Mouse (Mus musculus): ENCODE measurements around the gene Acss2.
"Not testable (repeated sequence)": the region's sequence is repeated elsewhere in the genome, so short reads cannot be mapped to it uniquely, and the experiment has no call there.

Acss2 gene

DNA sequence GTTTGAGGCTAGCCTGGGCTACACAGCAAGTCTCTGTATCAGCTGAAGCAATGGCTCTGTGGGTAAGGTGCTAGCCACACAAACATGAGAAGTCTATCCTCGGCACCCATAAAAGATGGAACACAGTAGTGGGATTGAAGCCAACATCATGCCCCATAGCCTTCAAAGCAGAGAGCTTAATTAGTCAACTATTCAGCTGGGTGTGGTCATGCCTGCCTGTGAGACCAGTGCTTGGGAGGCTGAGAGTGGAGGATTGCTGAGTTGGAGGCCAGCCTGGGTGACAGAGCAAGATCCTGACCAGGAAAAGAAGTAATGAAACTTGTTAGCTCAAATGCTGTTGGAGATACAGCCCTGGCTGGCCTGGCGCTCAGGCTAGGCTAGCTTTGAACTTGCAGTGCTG is 73.1 kb downstream of the Acss2 start:
- no peak for DNase-seq

DNA sequence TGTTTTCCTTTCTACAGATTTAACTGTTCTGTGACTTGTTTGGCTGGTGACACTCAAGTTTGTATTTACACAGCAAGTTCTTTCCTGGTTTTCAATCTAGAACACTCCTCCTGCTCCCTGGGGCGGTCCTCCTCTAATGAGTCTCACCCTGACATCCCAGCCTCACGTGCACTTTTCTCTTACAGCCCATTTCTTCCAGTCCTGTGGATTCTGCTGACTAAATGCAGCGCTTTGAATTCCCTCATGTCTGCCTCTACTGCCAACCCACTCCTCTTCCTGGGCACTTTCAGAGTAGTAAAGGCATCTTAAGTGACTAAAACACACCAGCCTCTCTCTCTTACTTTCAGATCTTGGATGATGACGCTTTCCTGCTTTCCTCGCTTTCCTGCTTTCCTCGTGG is 73.9 kb downstream of the Acss2 start:
- no peak for DNase-seq

- DNase-seq, result peak; percentile 90 to 91
These were observed 74.5 kb downstream of the Acss2 start, which contains the start of gene Gss for GRCm38 (mm10) chr2:155592137-155592853. Gene Gss, minus strand, starts transcription at chr2:155592810.

DNA sequence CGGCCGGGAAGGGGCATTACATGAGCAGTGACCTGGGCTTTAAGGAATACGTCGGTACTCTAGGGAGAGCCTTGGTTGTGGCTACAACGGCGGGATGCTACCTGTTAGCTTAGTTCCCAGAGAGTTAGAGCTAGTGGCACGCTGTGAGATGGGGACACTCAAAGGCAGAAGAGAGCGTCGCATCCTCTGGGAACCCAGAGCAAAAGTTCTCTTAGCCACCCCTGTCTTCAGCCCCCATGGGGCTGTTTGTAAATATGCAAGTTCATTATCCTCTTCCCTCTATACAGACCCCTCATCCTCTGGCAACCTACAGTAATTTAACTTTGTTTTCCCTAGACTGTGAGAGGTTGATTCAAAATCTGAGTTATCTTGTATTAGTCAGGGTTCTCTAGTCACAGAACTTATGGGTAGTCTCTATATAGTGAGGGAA is 75.1 kb downstream of the Acss2 start:
- no peak for DNase-seq

DNA sequence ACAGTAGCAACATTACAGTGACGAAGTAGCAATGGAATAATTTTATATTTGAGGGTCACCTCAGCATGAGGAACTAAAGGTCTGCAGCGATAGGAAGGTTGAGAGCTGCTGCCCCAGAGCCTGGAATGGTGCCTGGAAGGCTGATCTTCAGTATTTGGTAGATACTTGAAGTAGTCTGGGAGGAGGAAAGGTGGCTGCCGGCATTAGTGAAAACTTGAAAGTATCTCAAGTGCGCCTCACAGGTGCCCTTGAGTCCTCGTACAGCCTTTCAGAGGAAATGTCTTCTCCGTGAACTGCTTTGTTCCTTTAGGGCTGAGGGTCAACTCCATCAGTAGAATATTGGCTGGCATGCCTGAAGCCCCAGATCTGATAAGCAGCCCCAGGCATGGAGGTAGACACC is 77.8 kb downstream of the Acss2 start:
- no peak for DNase-seq

DNA sequence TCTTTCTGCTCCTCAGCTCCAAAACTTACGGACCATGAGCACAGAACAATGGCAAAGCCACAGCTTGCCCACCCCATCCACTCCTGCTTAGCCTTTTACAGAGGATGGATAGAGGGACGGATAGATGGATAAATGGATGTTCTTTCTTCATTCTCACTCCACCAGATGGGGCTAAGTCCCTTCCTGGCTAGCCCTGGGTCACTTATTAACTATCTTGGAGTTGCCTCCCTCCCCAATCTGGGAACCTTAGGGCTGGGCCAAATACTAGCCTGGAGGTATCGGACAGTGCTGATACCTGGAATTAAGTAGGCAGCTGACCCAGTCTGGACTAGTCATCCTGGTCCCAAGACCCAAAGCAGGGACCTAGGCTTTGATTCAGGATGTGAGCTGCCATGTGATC is 86.0 kb downstream of the Acss2 start:
- no peak for DNase-seq

DNA sequence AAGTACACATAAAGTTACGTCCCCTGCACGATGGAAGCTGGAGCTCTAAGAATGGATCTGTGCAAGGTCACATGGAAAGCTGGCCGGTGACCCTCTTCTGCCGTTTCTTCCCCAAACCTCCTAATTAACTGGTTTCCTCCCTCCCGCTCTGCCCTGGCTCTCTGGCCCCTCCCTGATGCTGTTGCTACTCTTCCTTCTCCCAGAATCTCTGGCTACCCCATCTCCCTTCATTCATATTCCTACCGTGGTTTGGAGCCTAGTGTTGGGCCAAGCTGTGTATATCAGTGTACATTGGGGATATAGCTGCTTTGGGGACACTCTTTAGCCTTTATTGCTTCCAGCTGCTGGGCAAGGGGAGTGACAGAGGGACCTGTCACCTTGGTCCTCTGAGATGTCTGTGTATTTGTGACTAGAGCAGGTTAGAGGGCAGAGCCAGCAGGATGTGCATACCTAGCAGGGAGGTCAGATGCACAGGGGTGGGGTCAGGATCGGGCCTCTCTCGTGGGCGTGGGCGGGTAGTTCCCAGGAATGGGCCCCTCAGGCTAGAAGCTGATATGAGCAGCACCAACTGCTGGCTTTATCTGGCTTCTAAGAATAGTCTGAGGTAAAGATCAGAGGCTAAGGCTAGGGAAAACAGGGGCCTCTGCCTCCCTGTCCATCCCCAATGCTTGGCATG is 87.0 kb downstream of the Acss2 start:
- no peak for DNase-seq

GRCm38 (mm10) chr2:155605236-155605589 is 87.5 kb downstream of the Acss2 start:
- DNase-seq, result not testable (repeated sequence)

DNA sequence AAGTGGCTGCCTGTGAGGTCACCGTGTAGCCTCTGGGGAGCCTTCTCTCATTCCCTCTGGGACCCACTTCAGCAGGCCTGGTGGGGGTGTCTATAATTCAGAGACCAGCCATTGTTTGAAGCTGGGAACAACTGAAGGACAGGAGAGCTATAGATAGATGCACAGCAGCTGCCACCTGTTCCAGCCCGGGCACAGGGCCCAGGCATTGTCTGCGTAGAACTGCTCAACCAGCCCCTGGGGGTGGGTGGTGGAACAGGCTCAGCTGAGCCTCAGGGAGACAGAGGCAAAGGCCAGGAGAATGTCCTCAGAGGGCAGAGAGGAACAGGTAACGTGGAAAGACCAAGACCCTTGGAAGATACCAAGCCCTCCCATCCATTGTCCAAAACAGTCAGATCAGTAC is 88.6 kb downstream of the Acss2 start:
- no peak for DNase-seq

GRCm38 (mm10) chr2:155610978-155611377 is 93.2 kb downstream of the Acss2 start, which contains the start of gene Myh7b:
Gene Myh7b, plus strand, starts transcription at chr2:155611212.
- DNase-seq, result no peak

DNA sequence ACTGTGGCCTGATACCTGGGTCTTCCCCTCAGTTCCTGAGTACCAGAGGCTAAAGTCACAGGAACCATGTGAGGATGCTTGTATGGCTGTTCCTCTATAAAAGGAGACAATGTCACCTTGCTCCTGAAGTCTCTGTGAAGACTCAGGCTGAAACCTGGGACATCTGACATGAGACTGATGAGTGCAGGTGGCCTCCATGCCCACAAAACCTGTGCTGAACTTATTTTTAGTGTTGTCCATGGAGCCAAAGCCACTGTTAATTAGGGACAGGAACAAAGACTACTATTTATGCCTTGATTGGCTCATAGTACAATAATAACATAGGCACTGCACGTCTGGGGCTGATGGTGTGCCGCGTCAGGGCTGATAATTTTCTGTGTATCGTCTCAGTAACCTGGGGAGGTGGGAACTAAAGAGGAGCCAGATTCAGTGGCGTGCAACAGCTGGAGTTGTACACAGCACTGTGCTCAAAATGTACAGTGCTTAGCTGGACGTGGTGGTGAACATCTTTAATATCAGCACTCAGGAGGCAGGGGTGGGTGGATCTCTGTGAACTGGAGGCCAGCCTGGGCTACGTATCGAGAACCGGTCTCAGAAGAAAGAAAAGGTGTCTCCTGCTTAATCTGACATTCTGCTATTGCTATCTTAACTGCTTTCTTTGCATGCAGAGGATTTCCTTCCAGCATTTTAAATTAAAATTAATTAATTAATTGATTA is 94.2 kb downstream of the Acss2 start:
- DNase-seq, result no peak

GRCm38 (mm10) chr2:155613326-155613755 is 95.6 kb downstream of the Acss2 start:
- no peak for DNase-seq

GRCm38 (mm10) chr2:155613953-155614352 is 96.2 kb downstream of the Acss2 start:
- DNase-seq, result no peak

- no peak for DNase-seq
These were observed 99.2 kb downstream of the Acss2 start for GRCm38 (mm10) chr2:155616971-155617370.

GRCm38 (mm10) chr2:155619817-155620216 is 102.1 kb downstream of the Acss2 start:
- peak; percentile 68 to 70 for DNase-seq

GRCm38 (mm10) chr2:155622606-155623005 is 104.9 kb downstream of the Acss2 start:
- DNase-seq, result no peak

- DNase-seq, result no peak
These were observed 106.2 kb downstream of the Acss2 start for GRCm38 (mm10) chr2:155623996-155624395.

DNA sequence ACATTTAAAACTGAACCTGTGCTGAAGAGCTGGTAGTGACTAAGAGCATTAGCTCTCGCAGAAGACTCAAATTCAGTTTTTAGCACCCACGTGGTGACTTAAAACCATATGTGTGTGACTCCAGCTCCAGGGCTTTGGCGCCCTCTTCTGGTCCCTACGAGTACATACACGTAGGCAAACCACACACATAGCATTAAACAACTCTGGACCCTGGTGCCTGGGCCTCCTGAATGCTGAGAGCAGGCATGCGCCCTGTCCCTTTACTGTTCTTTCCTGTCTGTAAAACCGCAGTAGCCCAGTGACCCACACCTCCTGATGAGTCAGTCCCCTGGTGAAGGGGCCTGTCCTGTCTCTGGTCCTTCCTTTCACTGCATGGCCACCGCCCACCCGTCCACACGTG is 107.0 kb downstream of the Acss2 start:
- no peak for DNase-seq

DNA sequence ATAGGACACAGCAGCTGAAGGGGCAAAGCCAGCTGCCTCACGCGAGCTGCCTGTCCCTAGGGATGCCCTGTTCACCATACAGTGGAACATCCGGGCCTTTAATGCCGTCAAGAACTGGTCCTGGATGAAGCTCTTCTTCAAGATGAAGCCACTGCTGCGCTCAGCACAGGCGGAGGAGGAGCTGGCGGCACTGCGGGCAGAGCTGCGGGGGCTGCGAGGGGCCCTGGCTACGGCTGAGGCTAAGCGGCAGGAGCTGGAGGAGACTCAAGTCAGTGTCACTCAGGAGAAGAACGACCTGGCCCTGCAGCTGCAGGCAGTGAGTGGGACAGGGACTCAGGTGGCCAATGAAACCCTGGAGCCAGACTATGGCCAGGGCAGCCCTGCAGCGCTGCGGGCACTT is 108.5 kb downstream of the Acss2 start:
- DNase-seq, result no peak

DNA sequence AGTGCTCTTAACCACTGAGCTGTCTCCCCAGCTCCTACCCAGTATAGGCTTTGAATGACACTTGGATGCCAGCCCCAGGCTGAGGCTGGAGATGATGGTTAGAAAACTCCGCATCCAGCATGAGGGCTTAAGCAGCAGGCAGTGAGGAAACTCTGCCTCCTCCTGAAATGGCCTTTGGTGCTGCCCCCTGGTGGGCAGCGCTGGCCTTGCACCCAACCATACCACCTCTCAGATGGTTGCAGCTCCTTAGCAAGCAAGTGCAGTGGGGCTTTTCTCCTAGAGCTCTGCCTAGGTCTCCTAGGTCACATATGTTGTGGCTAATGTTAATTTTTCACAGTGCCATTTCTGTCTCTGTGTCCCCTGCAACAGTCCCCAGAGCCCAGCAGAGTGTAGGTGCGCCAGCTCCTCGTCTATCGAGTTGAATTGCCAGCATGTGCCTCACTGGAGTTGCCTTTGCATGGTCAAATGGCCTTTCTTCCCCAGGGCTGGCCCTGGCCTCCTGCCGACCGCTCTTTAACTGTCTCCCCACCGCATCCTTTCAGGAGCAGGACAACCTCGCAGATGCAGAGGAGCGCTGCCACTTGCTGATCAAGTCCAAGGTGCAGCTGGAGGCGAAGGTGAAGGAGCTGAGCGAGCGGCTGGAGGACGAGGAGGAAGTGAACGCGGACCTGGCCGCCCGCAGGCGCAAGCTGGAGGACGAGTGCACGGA is 109.4 kb downstream of the Acss2 start:
- DNase-seq, result peak; percentile 34 to 39

GRCm38 (mm10) chr2:155628112-155628511 is 110.4 kb downstream of the Acss2 start:
- no peak for DNase-seq

GRCm38 (mm10) chr2:155628519-155628918 is 110.8 kb downstream of the Acss2 start:
- no peak for DNase-seq

DNA sequence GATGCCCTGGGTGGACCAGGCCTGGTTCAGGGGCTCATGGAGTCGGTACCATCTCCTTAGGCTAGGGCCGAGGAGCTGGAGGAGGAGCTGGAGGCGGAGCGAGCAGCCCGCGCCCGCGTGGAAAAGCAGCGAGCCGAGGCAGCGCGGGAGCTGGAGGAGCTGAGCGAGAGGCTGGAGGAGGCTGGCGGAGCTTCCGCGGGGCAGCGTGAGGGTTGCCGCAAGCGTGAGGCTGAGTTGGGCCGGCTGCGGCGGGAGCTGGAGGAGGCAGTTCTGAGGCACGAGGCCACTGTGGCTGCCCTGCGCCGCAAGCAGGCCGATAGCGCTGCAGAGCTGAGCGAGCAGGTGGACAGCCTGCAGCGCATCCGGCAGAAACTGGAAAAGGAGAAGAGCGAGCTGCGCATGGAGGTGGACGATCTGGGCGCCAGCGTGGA is 111.5 kb downstream of the Acss2 start:
- no peak for DNase-seq
